9 mouse cellular contexts compared by ENCODE assay signal in the genomic region with DNA sequence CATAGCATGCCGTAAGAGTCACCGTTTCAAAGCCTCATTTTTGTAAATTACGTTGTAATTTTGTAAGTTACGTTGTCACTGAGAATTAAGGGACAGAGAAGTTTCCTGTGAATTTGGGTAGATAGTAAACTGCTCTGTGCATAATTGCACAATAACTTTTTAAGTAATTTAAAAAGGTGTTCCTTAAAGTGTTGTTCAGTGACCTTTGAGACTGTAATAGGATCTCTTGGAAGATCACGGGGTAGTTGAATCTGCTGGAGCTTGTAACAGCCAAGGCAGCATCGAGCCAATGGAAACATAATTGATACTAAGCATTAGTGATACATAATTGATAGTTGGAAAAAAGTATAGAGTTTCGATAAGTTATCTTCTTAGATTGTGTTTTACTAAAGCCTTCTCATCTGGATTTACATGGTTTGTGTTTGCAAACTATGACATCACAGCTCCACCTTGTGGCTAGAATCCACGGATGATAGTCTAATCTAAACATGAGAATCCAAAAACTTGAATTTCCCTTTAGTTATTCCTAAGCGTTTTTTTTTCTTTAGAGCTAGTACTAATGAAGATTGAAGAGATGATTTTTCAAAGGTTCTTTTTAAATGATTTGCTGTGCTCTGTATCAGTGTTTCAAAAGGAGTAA.
DNase-seq lines count a peak whose midpoint lies in the region; TF ChIP-seq lines count a peak whose summit lies in the region.
"Had no signal": no experiment of that assay in that cellular context is flagged by ENCODE, and none has a peak within 500 bp of the region (broad histone marks: within the 10 kb centered on the region; RNA-seq: fewer than 3 reads in every experiment).

No protein-coding gene starts in this region.

- peak; percentile 76 for TF ChIP-seq CTCF in left cerebral cortex, adult 2 months (IDR thresholded peaks at IDR 0.05)
- peak; percentile 8 to 82 (median 30); a peak in 3 of 6 replicates for TF ChIP-seq CTCF in MEL (IDR thresholded peaks at IDR 0.05 in 2 of 3, conservative IDR thresholded peaks at IDR 0.05 in 1 of 3; ENCODE audit: control insufficient read depth in 1 of 3, insufficient read depth in 1 of 3, low read depth in 2 of 3, low read length in 3 of 3, poor library complexity in 1 of 3, severe bottlenecking in 1 of 3)
- 0 out of 2 replicates have a peak, but pooled peaks have one; percentile 11 for TF ChIP-seq CTCF in brain, embryonic 14.5 days (IDR thresholded peaks at IDR 0.05; ENCODE audit: borderline replicate concordance, extremely low read depth, insufficient read depth, insufficient read length)
- TF ChIP-seq CTCF in layer of hippocampus, adult 2 months (conservative IDR thresholded peaks at IDR 0.05) = peak; percentile 86

- peak; percentile 90 for TF ChIP-seq RAD21 in MEL (IDR thresholded peaks at IDR 0.05; ENCODE audit: low read depth, low read length)

- no peak for TF ChIP-seq EP300 in MEL (IDR thresholded peaks at IDR 0.05; ENCODE audit: low read depth in 1 of 2, low read length in 2 of 2)

- intact Hi-C loops in left cerebral cortex, adult 2 months (cut with DNase I) = loop anchor here (1.0 to 5.0 kb wide), 4 partner anchors 111 to 463 kb away; no protein-coding TSS in a partner anchor

- H3K79me2 ChIP-seq in MEL (ENCODE audit: control insufficient read depth, insufficient read depth, low read length, poor library complexity) = no peaks in the 10 kb centered on the region

- no peak overlapping the region for H3K27ac ChIP-seq in left cerebral cortex, adult 2 months
- H3K27ac ChIP-seq in MEL (ENCODE audit: control insufficient read depth, low read depth, low read length) = no peak overlapping the region
- no peak overlapping the region for H3K27ac ChIP-seq in layer of hippocampus, adult 2 months
- H3K27ac ChIP-seq: liver, embryonic 13.5 days had no signal

- peaks cover 0 to 3% of the 10 kb centered on the region in 2 experiments; a peak in 1 of 4 replicates for H3K27me3 ChIP-seq in MEL (ENCODE audit: control insufficient read depth in 1 of 2, insufficient read depth in 2 of 2, low read length in 2 of 2)
- H3K27me3 ChIP-seq: liver, embryonic 13.5 days had no signal

- H3K9me3 ChIP-seq in MEL (replicated peaks; ENCODE audit: insufficient read depth, low read length) = no peaks in the 10 kb centered on the region
- H3K9me3 ChIP-seq: liver, embryonic 13.5 days had no signal

- H3K36me3 ChIP-seq in MEL (ENCODE audit: control insufficient read depth in 1 of 2, insufficient read depth in 2 of 2, low read length in 2 of 2) = no peaks in the 10 kb centered on the region
- H3K36me3 ChIP-seq: liver, embryonic 13.5 days had no signal

- no peaks in the 10 kb centered on the region for H3K4me1 ChIP-seq in MEL (ENCODE audit: control insufficient read depth in 1 of 2, insufficient read depth in 2 of 2, low read length in 2 of 2)
- H3K4me1 ChIP-seq: liver, embryonic 13.5 days had no signal

- peak; percentile 39 to 57 for DNase-seq in left cerebral cortex, adult 2 months (ENCODE audit: extremely low spot score in 1 of 2, low spot score in 2 of 2)
- DNase-seq in left cerebral cortex, adult 8-10 months (ENCODE audit: low spot score in 2 of 2) = no peak
- peak; percentile 46 for DNase-seq in MEL (ENCODE audit: low read depth, low spot score)
- DNase-seq in brain, embryonic 14.5 days (ENCODE audit: low read depth) = peak; percentile 81
- DNase-seq in gastrocnemius, postnatal 10 days = peak; percentile 54
- DNase-seq in layer of hippocampus, adult 2 months (ENCODE audit: low spot score in 2 of 2) = peak; percentile 22 to 71
- peak; percentile 67 for DNase-seq in retina, embryonic 14.5 days (ENCODE audit: low spot score)
- DNase-seq in spleen, adult 12 weeks (ENCODE audit: low spot score) = no peak
- DNase-seq: liver, embryonic 13.5 days had no signal

- H3K9ac ChIP-seq in MEL (ENCODE audit: control insufficient read depth, low read depth, low read length, poor library complexity, severe bottlenecking) = no peak overlapping the region
- H3K9ac ChIP-seq: liver, embryonic 13.5 days had no signal

- TF ChIP-seq POLR2A in MEL (IDR thresholded peaks at IDR 0.05; ENCODE audit: control insufficient read depth in 1 of 2, insufficient read depth in 1 of 2, low read depth in 1 of 2, low read length in 2 of 2, poor library complexity in 1 of 2) = no peak
- no peak for TF ChIP-seq POLR2A in brain, embryonic 14.5 days (IDR thresholded peaks at IDR 0.05; ENCODE audit: borderline replicate concordance, extremely low read depth, insufficient read depth, insufficient read length, poor library complexity, severe bottlenecking)

- no peak overlapping the region for H3K4me3 ChIP-seq in left cerebral cortex, adult 2 months
- H3K4me3 ChIP-seq in MEL (ENCODE audit: control insufficient read depth in 1 of 2, insufficient read depth in 1 of 2, low read depth in 2 of 2, low read length in 2 of 2) = no peak overlapping the region
- no peak overlapping the region for H3K4me3 ChIP-seq in layer of hippocampus, adult 2 months
- H3K4me3 ChIP-seq: liver, embryonic 13.5 days had no signal

TF ChIP-seq in MEL, 35 proteins besides CTCF, POLR2A, EP300 and RAD21:
- TF ChIP-seq SMC3 (IDR thresholded peaks at IDR 0.05; ENCODE audit: low read depth, low read length) (peak; percentile 96), E2F4 (IDR thresholded peaks at IDR 0.05; ENCODE audit: borderline replicate concordance, low read depth, low read length) (no peak), ELF1 (IDR thresholded peaks at IDR 0.05; ENCODE audit: low read depth, low read length) (no peak), MAX (IDR thresholded peaks at IDR 0.05; ENCODE audit: low read length) (no peak), GATA1 (IDR thresholded peaks at IDR 0.05; ENCODE audit: low read depth, low read length) (no peak), MXI1 (IDR thresholded peaks at IDR 0.05; ENCODE audit: low read depth, low read length) (no peak), GABPA (IDR thresholded peaks at IDR 0.05; ENCODE audit: low read depth, low read length) (no peak), USF2 (IDR thresholded peaks at IDR 0.05; ENCODE audit: borderline replicate concordance in 1 of 2, insufficient read depth in 1 of 2, low read depth in 1 of 2, low read length in 2 of 2) (no peak), ETS1 (IDR thresholded peaks at IDR 0.05; ENCODE audit: low read depth, low read length) (no peak), ZKSCAN1 (IDR thresholded peaks at IDR 0.05; ENCODE audit: low read depth, low read length) (no peak), ZC3H11A (IDR thresholded peaks at IDR 0.05; ENCODE audit: low read depth, low read length) (peak; percentile 84), MAFK (IDR thresholded peaks at IDR 0.05; ENCODE audit: borderline replicate concordance, low read depth, low read length) (no peak)

Comparison
In these comparisons a context has a peak if more than half of its experiments do, and no peak if none do; other contexts are left out.
1. DNase-seq: peak in left cerebral cortex, adult 2 months (2 of 2), MEL (single experiment), brain, embryonic 14.5 days (single experiment), gastrocnemius, postnatal 10 days (single experiment), layer of hippocampus, adult 2 months (2 of 2) and retina, embryonic 14.5 days (single experiment); none in left cerebral cortex, adult 8-10 months (0 of 2) and spleen, adult 12 weeks (single experiment).
2. CTCF ChIP-seq: peak in every context shown above with its lines; median percentile 86 in layer of hippocampus, adult 2 months; 76 in left cerebral cortex, adult 2 months; 30 in MEL; 11 in brain, embryonic 14.5 days.